Mouse (Mus musculus) kidney, postnatal 4 days (tissue): ENCODE data around the gene Ptprk.
A peak's percentile ranks its signal among the peaks of the same experiment; 100 is the strongest.

ENCODE experiments used
- DNase-seq, 2 experiments: peaks; one replicate each; pipeline ENCODE4 v3.0.0; 2021; ENCODE audit warnings: mixed read lengths in 2 of 2

Gene Ptprk

DNA sequence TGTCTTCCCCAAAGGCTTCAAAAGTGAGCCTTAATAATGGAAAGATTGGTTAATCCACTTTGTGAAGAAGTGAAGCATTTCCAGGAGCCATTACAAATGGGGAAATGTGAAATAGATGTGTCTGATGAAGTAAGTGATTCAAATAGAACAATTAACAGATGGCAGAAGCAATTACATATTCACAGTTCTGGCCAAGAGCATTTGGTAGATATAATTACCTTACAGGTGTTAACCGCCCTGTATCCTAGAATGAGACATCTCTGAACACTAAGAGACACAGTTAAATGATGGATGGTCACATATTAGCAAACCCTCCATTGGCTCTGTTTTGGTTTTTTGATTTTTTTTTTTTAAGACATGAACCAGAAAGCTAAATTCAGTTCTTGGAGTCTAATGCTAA, 361.5 kb downstream of the Ptprk start:
- DNase-seq = no peak

DNA sequence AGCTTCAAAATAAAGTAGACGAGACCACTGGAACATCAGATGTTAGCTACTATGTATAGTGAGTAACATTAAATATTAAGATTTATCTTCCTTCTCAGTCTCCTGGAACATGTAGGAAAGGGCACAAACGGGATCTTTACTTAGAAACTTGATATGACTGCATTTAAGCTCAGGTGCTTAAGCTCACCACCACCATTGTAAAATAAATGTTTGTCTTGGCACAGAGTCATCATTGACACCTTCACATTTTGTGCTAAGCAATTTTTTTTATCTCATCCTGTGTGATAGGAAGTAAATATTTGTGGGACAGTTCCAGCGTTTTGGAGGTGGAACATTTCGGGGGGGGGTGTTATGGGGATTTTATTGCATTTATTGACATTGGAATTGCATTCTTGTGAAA, 375.2 kb downstream of the Ptprk start:
- no peak for DNase-seq

DNA sequence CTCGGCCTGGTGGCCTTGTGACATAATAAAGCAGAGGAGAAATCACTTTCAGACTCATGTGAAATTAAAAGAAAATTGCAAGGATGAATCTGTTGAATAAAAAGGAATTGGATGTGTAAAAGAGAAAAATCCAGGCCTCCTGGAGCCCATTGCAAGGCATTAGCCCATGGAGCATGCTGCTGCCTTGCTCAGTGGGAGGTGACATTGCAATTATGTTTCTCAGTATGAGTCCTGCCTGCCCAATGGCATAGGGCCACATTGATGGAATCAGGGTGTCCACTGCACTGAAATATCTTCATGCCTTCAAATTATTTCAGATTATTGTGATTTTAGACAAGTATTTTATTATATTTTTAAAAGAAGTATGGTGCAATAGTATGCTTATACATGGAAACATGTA, 376.0 kb downstream of the Ptprk start:
- no peak for DNase-seq

DNA sequence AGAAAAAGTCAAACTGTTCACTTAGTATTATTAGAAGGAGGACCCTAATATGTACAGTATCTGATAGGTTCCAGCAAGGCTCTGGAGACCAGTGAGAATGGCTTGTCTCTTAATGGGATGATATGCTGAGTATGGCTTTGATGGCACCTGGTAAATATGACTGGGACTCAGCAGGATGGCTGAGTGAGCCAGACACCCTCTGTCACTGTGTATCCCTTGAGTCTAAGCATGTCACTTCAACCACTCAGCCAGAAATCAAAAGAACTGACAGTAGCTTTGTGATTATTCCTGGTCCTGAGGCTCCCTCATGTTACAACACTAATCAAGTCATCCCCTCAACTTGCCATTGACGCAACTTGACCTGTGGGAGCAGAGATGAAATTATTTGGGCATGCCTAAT, 383.4 kb downstream of the Ptprk start:
- no peak for DNase-seq

DNA sequence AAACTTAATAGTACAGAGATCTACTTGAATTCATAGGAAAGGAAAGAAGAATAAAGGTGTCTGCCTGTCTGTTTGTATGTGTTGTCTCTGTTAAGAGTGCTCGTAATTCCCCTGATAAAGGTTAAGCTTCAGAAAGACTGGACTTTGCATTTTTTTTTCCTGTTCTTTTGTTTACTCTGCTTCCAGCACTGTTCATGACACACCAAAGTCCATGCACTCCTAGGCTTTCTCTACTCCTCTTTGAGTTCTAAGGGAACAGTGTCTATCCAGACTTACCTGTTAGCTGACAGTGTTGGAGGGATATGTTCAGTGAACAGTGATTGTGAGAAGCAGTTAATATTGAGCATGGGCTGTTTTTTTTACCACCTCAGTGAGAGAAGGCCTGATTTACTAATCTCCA, 385.3 kb downstream of the Ptprk start:
- DNase-seq = no peak

DNA sequence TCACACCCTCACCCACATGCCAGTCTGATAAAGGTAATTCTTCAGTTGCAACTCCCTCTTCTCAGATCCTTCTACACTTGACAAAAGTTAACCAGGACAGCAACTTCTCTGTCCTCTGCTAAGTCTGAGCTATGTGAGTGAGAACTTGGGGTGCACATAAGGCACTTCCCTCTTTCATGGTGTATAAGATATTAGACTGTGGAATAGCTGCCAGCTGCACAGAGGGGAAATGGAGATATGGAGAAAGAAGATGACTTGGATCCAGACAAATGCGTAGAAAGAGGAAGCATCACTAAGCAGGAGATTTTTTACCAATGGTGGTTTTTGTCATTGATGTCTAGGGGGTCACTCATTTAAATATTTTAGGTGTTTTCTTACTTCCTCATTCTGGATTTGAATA, 389.1 kb downstream of the Ptprk start:
- no peak for DNase-seq

DNA sequence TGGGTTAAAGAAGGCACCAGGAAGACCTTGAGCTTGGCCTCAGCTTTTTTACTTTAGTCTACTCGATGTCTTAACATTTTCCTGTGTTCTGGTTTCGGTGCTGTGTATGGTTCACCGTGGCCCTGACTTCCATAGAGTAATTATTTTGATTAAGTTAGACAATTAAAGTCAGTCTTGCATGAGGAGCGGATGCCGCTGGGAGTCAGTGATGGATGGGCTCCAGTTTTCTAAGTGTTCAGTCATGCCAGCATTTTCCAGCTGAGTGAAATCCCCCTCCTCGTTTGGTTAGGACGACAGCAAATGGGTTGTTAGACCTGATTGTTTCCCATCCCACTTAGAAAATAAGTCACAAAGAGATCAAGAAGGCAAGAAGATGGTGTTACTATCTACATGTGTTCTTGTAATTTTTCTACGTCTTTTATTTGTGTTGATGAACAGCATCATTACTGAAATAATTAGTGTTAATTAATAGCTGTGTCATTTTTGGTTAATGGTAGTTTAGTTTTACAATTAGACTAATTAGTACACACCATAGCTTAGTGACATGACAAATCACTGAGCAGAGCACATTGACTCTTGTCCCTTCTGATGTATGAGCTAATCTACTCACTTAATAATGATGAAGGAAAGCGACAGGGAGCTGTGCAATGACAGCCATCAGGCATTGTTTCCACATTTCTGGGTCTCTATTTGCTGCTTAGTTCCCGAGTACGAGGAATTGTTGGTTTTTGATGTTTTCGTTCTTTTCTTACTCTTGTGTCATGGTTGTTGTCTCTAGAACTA, 390.3 kb downstream of the Ptprk start:
- DNase-seq = peak; percentile 11 to 30

DNA sequence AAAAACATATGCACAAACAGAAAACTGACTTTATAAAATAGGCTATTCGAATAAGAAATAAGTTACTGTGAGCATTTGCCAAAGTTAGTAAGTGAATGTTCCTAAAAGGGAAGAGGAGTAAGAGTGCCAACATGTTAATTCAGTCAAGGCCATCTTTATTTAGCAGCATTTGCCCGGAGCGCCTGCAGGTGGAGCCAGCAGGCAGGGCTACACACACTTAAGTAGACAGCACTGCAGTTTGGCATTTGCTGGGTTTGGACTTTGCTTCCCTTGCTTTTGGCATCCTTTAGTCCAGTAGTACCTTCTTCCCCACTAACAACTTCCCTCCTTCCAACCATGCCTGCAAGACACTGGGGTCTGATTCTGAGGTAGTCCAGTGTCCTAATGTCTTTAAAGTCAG, 411.0 kb downstream of the Ptprk start:
- DNase-seq = peak; percentile 45 to 52

DNA sequence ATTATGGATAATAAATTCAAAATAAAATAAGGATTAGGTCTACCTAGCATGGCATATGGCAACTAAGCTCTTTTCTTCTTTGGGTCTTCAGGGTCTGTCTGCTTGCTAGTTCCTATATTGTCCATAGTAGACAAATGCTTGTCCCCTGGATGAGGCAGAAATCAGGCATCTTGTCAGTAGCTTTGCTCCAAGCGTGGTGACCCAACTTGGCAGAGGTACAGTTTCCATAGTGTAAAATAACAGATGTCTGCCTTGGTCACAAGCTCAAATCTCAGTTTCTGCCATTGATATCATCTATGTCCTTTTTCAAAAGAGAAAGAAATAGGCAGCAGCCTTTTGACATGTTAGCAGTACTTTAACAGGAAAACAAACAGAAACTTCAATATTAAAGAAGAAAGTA, 416.4 kb downstream of the Ptprk start:
- DNase-seq = no peak

DNA sequence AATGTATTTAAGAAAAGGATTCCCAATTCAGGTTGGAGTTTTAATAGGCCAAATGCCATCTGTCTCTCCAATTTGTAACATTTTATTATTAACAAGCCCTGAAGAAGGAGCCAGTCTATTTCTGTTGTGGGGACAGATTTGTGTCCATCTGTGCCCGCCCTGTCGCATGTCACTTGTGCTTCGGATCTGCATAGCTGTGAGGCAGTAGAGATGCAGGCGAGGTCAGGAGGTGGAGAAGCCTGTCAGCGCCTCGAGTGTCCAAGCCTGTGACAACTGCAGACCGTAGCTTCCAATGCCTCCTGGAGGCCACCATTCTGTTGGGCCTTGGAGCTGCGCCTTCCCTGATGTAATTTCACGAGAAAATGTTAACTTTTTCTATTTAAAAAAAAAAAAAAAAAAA, 417.6 kb downstream of the Ptprk start:
- DNase-seq = peak in 1 of 2 experiments; percentile 3

DNA sequence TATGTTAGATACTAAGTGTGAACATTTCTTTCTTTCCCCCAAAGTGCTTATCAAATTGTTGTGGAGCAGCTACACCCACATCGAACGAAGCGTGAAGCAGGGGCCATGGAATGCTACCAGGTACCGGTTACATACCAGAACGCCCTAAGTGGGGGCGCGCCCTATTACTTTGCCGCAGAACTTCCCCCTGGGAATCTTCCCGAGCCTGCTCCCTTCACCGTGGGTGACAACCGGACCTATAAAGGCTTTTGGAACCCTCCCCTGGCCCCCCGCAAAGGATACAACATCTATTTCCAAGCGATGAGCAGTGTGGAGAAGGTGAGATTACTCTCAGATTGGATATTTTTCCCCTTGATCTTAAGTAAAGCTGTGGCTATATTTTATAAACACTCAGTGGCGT, 418.2 kb downstream of the Ptprk start:
- peak; percentile 12 to 13 for DNase-seq

DNA sequence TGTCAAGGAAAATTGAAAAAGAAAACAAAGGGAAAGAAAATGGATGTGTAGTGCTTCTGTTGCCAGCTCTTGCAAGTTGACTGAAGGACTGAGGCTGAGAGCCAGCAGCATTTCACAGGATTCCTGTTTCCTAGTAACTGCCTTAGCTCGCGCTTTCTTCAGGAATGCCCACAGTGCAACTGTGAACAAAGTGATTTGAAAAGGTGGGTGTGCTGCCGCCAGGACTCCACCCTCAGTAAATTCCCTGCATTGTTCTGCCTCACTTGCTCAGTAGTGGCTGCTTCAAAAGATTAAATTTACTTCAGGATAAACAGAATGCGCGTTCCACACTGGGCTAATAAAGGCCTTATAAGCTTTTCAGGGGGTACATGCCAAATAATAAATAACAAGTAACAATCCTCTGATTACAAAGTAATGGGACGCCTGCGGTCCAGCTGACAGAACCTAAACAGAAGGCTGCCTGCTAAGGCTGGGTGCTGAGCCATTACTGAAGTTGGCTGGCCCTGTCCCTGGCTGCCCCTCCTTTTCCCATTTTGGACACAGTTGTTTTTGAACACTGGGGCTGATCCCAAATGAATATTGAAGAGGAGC, 418.7 kb downstream of the Ptprk start:
- peak; percentile 10 to 31 for DNase-seq

DNA sequence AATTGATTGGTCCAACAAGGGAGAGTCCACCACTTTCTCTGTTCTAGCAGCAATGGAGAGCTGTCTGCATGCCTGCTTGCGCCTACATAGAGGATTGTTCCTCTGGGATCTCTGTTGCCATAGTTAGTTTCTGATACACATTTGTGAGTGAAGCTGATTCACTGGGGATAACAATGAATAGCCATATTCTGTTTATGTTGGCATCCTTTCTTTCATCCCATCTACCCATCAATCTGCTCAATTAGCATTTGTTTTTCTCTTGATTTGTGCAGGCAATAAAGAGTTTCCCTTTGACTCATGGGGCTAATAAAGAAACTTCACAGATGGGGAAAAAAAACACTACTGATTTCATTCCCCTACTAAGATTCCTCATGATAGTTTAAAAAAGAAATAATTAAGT, 423.2 kb downstream of the Ptprk start:
- no peak for DNase-seq

DNA sequence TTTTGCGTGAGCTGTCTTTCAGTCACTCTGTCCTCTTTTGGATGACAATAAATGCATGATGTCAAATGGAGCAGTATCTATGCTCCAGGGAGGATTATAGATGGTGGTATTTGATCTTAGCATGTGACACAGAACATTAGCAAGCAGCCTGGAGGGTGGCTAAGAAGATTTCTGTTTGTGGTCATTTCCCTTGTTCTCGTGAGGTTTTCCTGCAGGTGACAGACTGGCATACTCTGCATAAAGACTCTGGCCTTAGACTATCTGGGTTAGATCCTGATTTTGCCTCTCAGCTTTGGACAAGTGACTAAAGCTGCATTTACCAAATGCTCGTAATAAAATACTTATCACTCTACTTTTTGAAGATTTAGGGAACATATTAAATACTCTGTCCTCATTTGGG, 423.9 kb downstream of the Ptprk start:
- DNase-seq = no peak

DNA sequence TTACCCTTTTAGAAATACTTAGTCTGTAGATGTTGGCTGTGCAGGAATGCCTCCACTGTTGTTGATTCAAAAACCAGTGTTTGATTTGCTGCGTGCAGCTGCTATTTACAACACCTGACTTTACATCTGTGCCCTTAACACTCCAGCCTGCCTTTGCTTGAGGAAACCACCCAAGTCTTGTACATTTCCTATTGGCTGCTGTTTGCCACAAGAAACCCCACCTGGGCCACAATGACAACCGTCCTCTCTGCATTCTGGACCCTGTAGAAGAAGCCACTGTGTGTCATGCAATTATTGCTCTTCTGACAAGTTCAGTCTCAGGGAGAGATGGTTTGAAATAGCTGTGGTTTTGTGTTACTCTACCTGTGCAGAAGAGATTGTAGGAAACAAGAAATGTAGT, 439.0 kb downstream of the Ptprk start:
- DNase-seq = no peak

DNA sequence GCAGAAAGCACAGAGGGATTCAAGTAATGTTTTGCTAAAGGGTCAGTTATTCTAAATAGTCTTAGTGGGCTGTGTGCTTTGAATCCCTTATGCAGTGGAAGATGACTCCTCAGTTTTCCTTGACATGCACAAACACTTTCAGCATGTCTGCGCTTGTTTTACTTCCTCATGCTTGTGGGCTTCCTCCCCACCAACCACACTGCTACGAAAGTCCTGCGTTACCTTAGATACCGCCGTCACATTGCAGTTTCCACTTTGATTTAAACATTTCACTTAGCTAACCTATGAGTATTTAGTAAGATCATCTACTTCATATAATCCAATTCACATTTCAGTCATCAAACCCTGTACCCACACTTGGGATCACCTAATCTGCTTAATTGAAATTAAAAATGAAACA, 441.5 kb downstream of the Ptprk start:
- DNase-seq = no peak

DNA sequence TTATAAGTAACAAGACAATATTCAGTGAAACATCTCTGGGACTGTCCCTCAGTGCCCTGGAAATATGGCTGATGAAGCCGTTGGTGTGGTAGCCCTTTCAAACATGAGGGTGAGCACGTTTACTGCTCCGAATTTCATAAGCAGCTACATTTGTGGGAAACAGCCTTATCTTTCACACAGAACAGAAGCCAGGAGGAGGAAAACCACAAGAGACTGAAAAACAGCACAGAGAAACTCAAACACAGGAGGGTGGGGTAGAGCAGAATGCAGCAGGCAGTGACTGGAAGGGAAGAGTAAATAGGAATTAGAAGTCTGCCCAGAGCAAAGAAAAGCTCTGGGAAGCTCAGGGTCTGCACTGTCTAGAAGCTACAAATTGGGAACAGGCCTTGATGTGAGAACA, 443.7 kb downstream of the Ptprk start:
- no peak for DNase-seq

DNA sequence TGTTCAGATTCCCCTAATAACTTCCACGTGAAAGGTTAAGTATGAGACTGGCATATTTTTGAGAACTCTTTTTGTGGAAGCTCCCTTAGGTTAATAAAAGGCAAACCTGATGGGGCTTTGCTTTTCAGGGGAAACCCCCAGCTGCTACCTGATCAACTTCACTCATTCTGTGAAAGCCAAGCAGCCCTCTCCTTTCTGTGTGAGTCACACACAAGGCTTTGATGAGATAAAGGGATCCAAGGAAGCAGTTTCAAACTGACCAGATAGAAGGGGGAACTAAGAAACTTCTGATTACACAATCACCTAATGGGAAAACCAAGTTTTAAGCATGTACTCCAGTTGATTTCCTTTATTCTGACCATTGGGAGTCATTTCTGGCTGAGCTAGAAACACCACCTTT, 445.2 kb downstream of the Ptprk start:
- DNase-seq = no peak

DNA sequence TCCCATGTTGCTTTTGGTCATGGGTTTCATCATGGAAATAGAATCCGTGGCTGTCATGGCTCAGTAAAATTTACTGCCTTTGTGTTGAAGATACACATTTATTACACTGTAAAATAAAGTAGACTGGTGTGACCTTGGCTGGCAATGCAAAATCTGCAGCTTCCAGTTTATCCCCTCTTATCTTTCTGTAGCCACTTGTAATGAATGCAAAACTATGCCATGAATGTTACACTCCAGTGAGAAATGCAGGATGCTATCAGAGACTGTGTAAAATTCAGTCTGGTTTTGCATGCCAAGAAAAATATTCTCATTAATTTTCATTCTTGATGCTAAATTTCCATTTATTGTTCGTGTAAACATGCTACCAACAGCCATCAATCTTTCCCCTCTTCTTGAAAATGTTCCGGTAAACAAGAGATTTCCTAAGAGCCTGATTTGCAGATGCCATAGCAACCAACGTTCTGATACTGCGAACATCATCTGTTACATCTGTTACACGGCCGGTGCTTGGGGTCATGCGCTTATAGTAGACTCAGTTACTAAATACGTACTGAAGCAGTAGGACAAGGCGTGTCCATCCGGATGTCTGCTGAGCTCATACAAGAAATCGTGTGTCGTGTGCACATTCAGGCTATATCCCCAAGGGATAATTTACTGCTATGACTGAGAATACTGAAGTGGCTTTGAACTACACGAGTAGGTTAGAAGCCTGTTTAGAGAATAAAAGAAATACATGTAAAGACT, 449.5 kb downstream of the Ptprk start:
- DNase-seq = peak; percentile 8 to 13

DNA sequence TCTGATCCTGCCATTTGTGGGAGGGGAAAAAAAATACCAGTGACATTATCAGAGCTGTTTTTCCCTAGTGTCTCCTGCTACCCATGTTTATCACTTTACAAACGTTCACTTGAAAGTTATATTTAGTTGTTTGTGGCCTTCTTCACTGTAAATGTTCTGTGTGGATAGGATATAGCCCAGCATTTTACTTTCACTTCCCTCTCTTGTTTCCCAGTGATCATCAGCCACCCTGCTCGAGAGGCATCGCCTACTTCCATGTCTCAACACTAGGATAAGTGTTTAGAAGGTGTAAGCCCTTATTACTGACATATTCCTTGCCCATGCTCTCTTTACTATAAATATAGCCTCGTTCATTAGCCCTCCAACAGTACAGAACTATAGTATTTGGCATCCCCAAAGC, 466.0 kb downstream of the Ptprk start:
- DNase-seq = no peak

DNA sequence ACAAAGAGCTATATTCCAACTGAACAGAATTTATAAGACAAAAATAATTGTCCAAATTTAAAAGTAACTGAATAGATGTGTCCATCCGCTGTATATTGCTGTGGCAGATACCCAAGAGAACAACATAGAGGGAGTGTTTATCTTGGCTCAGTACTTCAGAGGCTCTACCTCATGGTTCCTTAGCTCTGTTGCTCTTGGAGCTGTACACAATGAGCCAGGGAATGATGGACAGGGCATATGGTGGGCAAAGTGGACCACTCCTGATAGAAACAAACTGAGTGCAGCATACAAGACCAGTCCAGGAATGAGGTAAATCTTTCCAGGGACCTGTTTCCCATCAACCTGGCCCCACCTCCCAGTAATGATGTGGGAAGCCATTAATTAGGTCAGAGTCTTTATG, 468.1 kb downstream of the Ptprk start:
- DNase-seq = no peak

DNA sequence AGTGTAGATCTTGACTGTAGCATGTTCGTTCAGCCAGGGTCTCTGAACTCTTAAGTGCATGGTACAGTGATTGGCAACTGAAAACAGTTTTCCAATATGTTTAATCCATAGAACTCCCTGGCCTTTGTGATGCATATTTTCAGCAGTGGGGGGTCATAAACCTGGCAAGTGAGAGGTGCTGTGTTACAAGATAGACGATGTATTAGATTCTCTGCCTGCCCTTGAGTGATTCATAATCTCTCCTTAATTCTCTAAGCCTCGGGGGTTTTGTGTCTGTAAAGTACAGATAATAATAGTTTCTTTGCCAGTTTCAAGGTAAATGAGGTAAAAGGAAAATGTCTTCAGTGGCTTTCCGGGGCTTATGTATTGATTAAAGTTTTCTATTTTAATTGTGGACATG, 475.9 kb downstream of the Ptprk start:
- DNase-seq = no peak

DNA sequence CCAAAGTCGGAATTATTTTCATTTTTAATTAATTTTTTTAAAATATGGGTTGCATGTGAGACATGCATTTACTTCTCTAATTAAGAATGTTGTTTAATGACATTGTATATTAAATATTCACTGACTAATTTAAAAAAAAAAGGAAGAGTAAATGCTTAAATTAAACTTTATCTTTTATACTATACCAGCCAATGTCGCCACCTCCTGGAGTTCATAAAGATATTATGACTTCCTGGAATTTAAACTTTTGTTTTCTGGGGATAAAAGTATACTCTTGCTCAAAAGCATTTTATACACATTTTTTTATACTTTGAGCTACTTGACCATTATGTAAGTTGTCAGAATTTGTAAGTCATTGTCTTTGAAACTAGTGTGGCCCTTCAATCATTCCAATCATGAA, 477.4 kb downstream of the Ptprk start:
- no peak for DNase-seq

DNA sequence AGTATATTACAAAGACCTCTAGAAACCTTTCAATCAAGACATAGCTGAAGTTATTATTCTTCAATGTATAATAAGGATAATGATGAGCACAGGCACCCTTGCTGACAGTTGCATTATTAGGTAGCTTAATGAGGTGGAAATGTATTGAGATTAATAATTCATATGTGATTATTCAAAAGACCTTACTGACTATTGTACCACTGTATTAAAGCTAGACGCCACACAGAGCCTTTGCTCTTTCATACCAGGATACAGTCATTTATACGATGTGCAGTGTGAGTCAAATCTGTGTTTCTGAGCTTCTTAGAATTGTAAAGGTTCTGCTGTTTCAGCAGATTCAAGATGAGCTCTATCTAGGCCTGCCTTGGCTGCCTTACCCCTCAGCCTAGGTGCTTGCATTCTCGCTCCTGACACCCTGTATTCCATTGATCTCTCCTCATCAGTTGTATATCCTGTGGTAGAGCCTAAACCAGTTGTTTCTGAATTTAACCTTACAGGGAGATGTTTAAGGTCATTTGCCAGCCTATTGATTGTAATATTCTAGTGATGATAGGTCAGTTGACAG, 489.6 kb downstream of the Ptprk start:
- DNase-seq = no peak
